Mouse (Mus musculus) stomach, embryonic 16.5 days (tissue): Measurements from ENCODE around the gene Abcc10. TPM values are rescaled to one million over a fixed set of nuclear protein-coding genes. Genes with fewer than 3 reads are reported as not detected.
A peak's percentile ranks its signal among the peaks of the same experiment; 100 is the strongest.

Experiments
- ATAC-seq: fragments of 200-750 bp; cut with Nextera tagmentation; 2 replicates; pipeline ENCODE4 v1.8.0; 2017; ENCODE audit warnings: moderate number of reproducible peaks, moderate TSS enrichment; ENCODE audit not compliant: insufficient read depth, low FRiP score
- H3K27ac ChIP-seq: fragments of 300-500 bp; sonication (generic); 2 replicates; pipeline ENCODE4 v1.5.1; 2014; ENCODE audit warnings: low read length
- H3K27me3 ChIP-seq: fragments of 300-500 bp; sonication (generic); 2 replicates; pipeline ENCODE4 v1.6.1; 2014; ENCODE audit warnings: low read length, control low read depth, mixed read lengths; ENCODE audit not compliant: control insufficient read depth, insufficient read depth
- H3K36me3 ChIP-seq: fragments of 300-500 bp; sonication (generic); 2 replicates; pipeline ENCODE4 v1.6.1; 2014; ENCODE audit warnings: low read length; ENCODE audit not compliant: control insufficient read depth, insufficient read depth
- H3K4me1 ChIP-seq: fragments of 300-500 bp; sonication (generic); 2 replicates; pipeline ENCODE4 v1.6.1; 2014; ENCODE audit warnings: low read length, control low read depth, mixed read lengths; ENCODE audit not compliant: control insufficient read depth, insufficient read depth
- H3K4me2 ChIP-seq: fragments of 300-500 bp; sonication (generic); 2 replicates; pipeline ENCODE4 v1.6.1; 2014; ENCODE audit warnings: low read depth, low read length, mixed read lengths
- H3K4me3 ChIP-seq: fragments of 300-500 bp; sonication (generic); replicated peaks from 2 replicates; pipeline ENCODE4 v1.5.1; 2014; ENCODE audit warnings: mild to moderate bottlenecking, low read length
- H3K9ac ChIP-seq: fragments of 300-500 bp; sonication (generic); 2 replicates; pipeline ENCODE4 v1.6.1; 2014; ENCODE audit warnings: low read length
- H3K9me3 ChIP-seq: fragments of 300-500 bp; sonication (generic); replicated peaks from 2 replicates; pipeline ENCODE4 v1.6.1; 2016; ENCODE audit warnings: low read length, control low read depth; ENCODE audit not compliant: control insufficient read depth
- WGBS: fragments of 180-500 bp; shearing (Covaris S2); extraction: QIAGEN DNeasy Blood & Tissue Kit; methylation state at CpG from one replicate; pipeline ENCODE4 v1.1.7; 2014; 5-methylcytosine and 5-hydroxymethylcytosine counted together
- polyA plus RNA-seq: library from polyadenylated mRNA; unstranded; fragments of >200 nt; fragmentation: Nextera tagmentation; extraction: Ambion mirVana; gene quantifications from 2 replicates; pipeline ENCODE4 v1.2.1, GENCODE M21; 2015

Abcc10 gene
- polyA plus RNA-seq, 1 experiment from 2014 or later: 6.6 TPM

DNA sequence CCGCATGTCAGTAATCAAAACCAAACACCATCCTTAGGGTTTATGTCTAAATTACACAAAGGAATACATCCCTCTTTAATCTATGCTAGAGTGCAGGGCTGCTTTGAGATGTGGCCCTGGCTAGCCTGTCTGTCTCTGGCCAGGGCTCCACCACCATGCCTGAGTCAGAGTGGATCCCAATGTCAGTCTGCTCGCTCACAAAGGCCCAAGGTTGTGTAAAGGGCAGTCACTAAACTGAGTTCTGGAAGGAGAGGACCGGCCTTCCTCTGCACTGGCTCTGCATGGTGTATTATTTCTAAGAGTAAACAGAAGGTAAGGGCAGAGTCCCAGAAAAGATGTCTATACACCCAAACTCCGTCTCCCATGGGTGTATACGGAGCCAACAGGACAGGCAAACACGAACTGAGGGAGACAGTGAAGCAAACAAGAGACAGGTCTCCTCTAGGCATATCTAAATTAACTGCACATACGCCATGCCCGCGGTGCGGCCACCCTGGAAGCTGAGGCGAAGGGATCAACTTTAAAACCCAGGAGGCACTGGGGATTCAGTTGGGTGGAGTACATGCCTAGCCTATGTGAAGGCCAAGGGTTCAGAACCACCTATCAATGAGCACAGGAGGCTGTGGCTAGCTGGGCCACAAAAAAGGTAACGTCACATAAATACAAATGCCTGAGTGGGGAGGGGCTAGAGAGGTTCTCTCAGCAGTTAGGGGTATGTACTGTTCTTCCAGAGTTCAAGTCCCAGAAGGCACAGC, 50.0 kb downstream of the Abcc10 start:
- 84% methylated on average over 12 of the region's 12 CpGs for WGBS
- Histone ChIP-seq H3K36me3 (peaks cover 4% of the 10 kb centered on the region; the same call in 1 of the 2 replicates), H3K9ac (no peak overlapping the region), H3K4me3 (no peak overlapping the region), H3K4me2 (no peak overlapping the region), H3K27me3 (no peaks in the 10 kb centered on the region), H3K27ac (peak overlapping the region; percentile 28), H3K4me1 (peaks cover 15% of the 10 kb centered on the region), H3K9me3 (no peaks in the 10 kb centered on the region)
- no peak for ATAC-seq

DNA sequence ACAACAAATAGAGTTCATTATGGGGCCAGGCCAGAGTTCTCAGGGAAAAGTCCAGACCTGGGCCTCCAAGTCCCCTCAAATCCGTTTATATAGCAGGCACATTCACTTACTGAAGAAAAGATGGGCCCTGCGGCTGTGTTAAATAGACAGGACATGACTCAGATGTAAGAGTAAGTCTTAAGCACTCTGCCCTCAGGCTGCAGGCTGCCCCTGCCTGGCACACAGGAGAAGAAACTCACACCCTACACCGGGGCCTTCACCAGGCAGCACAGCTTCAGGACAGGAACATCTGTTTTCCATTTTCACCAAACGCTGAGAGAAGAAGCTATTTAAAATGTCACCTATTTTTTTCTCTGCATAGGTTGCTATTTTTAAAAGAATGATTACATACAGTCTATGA, 50.6 kb downstream of the Abcc10 start:
- ATAC-seq: no peak
- Histone ChIP-seq H3K27ac (peak overlapping the region; percentile 9; the same call in 1 of the 2 replicates), H3K9me3 (no peaks in the 10 kb centered on the region), H3K4me1 (peaks cover 13% of the 10 kb centered on the region), H3K9ac (no peak overlapping the region), H3K4me3 (no peak overlapping the region), H3K27me3 (no peaks in the 10 kb centered on the region), H3K36me3 (peaks cover 4% of the 10 kb centered on the region; the same call in 1 of the 2 replicates), H3K4me2 (no peak overlapping the region)
- WGBS: 60% methylated on average over 4 of the region's 4 CpGs

DNA sequence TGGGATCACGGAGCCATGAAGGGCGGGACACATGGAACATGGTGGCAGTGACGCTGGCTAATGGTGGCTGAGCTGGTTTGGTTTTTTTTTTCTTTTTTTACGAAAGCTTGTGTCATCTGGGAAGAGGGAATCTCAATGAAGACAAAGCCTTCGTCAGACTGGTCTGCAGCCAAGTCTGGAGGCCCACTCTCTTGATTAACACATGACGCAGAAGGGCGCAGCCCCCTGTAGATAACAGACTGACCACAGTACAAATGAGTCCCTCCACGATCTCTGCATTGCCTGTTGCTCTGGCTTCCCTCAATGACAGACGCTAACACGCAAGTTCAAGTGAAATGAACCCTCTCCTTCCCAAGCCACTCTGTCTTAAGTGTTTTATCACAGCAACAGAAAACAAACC, 52.6 kb downstream of the Abcc10 start:
- Histone ChIP-seq H3K36me3 (peaks cover 4% of the 10 kb centered on the region; the same call in 1 of the 2 replicates), H3K27ac (no peak overlapping the region), H3K9me3 (no peaks in the 10 kb centered on the region), H3K4me3 (no peak overlapping the region), H3K9ac (no peak overlapping the region), H3K27me3 (no peaks in the 10 kb centered on the region), H3K4me2 (no peak overlapping the region), H3K4me1 (no peaks in the 10 kb centered on the region; the same call in none of the 2 replicates)
- ATAC-seq: no peak
- WGBS: 84% methylated on average over 10 of the region's 10 CpGs

DNA sequence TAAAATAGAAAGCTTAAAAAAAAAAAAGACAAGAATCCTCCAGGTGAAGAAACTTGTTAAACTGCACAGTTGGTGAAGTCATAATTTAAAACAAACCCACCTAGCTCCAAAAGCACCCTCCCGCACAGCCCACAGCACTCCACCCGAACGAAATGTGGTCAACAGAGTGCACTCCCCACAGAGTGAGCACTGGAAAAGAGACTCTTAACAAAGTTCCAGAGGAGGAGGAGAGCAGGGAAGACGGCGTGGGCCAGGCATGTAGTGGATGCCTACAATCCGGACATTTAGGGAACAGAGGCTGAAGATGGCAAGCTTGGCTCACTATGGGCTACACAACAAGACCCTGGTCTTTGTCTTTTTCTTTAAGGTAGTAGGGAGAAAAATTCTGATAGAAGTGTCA, 53.1 kb downstream of the Abcc10 start:
- H3K4me2 ChIP-seq: no peak overlapping the region
- H3K4me1 ChIP-seq: peaks cover 4% of the 10 kb centered on the region
- peaks cover 4% of the 10 kb centered on the region; the same call in 1 of the 2 replicates for H3K36me3 ChIP-seq
- 85% methylated on average over 6 of the region's 6 CpGs for WGBS
- H3K27ac ChIP-seq: no peak overlapping the region
- no peak overlapping the region for H3K4me3 ChIP-seq
- ATAC-seq: no peak
- no peaks in the 10 kb centered on the region for H3K9me3 ChIP-seq
- no peak overlapping the region for H3K9ac ChIP-seq
- H3K27me3 ChIP-seq: no peaks in the 10 kb centered on the region

DNA sequence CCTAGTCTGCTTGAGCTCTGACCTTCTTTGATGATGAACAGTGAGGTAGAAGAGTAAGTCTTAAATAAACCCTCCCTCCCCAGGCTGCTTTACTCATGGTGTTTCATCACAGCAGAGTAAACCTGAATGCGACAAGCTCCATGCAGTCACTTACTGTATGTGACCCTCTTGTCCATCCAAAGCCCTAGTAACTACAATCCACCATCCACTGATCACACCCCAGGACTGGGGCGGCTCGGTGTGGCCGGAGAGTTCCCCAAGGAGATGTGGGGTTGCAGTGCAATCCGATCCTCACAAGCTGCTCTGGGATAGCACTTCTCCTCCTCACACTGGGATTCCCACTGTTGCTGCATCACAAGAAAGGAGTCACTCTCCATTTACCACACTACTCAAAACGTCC, 53.7 kb downstream of the Abcc10 start:
- no peaks in the 10 kb centered on the region for H3K9me3 ChIP-seq
- no peak overlapping the region for H3K4me3 ChIP-seq
- peaks cover 4% of the 10 kb centered on the region; the same call in 1 of the 2 replicates for H3K36me3 ChIP-seq
- peak overlapping the region; percentile 21; the same call in 1 of the 2 replicates for H3K27ac ChIP-seq
- H3K9ac ChIP-seq: no peak overlapping the region
- H3K4me1 ChIP-seq: peaks cover 8% of the 10 kb centered on the region
- H3K27me3 ChIP-seq: no peaks in the 10 kb centered on the region
- ATAC-seq: no peak
- WGBS: 71% methylated on average over 6 of the region's 6 CpGs
- no peak overlapping the region for H3K4me2 ChIP-seq

DNA sequence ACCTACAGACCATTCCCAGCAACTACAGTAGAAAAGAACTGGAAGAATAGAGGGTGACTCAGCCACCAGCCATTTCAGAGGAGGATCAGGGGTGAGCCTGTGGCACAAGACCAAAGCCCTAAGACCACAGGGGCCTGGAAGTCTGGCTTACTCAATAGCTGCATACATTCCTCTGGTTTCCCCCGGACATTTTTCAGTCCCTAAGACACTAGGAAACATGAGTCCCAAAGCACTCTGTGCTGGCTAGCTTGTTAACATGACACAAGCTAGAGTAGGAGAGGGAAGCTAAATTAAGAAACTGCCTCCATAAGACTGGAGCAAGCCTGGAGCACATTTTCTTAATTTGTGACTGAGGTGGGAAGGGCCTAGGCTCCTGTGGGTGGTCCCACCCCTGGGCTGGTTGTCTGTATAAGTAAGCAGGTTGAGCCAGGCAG, 54.3 kb downstream of the Abcc10 start:
- Histone ChIP-seq H3K36me3 (no peaks in the 10 kb centered on the region), H3K9ac (no peak overlapping the region), H3K27ac (peak overlapping the region; percentile 21; the same call in 1 of the 2 replicates), H3K27me3 (no peaks in the 10 kb centered on the region), H3K4me3 (no peak overlapping the region), H3K4me2 (no peak overlapping the region), H3K9me3 (no peaks in the 10 kb centered on the region), H3K4me1 (peaks cover 11% of the 10 kb centered on the region)
- 81% methylated on average over 1 of the region's 1 CpGs for WGBS
- ATAC-seq: no peak

DNA sequence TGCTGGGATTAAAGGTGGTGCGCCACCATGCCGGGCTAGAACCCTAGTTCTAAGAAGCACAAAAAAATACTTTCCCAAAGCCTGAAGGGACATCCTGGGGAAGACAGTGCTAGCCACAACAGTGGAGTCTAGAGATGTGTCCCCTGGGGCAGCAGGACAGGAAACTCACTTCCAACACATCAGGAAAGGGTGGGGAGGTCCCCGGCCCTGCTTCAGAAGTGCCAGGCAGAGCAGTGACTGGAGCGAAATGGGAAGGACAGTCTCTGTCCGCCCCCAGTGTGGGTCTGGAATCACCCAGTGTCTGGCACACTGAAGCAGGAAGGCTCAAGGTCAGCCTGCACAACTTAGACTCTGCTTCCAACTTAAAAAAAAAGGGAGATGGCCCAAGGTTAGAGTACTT, 55.5 kb downstream of the Abcc10 start:
- Histone ChIP-seq H3K27ac (no peak overlapping the region), H3K4me1 (peaks cover 11% of the 10 kb centered on the region), H3K9me3 (no peaks in the 10 kb centered on the region), H3K27me3 (no peaks in the 10 kb centered on the region), H3K9ac (no peak overlapping the region), H3K36me3 (no peaks in the 10 kb centered on the region), H3K4me2 (no peak overlapping the region), H3K4me3 (no peak overlapping the region)
- 86% methylated on average over 5 of the region's 5 CpGs for WGBS
- no peak for ATAC-seq

DNA sequence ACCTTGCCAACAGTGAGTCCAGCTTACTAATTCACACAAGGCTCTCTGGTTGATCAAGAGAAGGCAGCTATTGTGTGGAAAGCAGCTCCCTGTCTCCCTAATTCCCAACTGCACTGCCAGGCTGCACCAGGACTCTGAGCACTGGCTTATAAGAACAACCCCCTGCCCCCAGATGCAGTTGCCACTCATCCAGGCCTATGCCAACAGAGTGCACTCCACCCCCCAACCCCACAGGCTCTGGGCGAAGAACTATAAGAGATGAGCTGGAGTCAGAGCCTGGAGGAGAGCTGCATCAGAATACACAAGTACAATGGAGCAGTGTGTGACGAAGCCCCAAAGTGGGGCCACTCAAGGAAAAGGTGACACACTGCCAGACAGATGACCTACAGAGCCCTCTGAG, 56.1 kb downstream of the Abcc10 start:
- peaks cover 16% of the 10 kb centered on the region for H3K4me1 ChIP-seq
- no peak overlapping the region for H3K4me2 ChIP-seq
- ATAC-seq: no peak
- H3K27ac ChIP-seq: no peak overlapping the region
- no peaks in the 10 kb centered on the region for H3K9me3 ChIP-seq
- H3K27me3 ChIP-seq: no peaks in the 10 kb centered on the region
- no peak overlapping the region for H3K9ac ChIP-seq
- H3K4me3 ChIP-seq: no peak overlapping the region
- WGBS: 98% methylated on average over 2 of the region's 2 CpGs
- H3K36me3 ChIP-seq: no peaks in the 10 kb centered on the region

DNA sequence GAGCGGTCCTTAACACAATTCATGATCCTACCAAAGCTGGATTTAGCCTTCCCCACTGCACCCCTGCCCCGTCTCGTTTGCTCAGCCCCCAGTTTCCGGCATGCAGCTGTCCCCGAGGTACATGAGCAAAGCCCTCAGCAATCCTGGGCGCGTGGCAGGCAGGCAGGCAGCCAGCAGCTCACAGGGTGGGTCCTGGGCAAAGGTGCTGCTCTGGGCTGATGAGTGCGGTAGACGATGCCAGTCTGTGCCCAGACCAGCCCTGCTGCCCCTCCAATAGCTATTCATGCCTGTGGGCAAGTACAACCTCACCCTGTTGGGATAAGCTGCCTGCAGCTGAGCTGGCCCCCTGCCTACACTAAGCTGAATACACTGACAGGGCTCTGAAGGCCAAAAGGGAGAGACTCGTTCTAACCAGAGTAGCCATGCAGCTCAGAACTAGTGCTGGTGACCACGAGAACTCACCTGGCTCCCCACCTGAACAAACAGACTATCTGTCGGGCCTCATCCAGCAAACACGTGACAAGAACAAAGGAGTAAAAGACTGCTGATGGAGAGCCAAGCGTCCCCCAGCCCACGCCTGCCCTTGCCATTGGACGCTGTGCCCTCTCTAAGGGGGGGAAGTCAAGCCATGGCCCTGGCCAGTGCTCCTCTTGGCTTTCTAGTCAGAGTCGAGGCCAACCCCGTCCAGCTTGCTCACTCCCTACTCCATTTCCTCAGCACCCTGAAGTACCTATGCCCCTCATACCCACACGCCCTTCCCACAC, 58.2 kb downstream of the Abcc10 start:
- Histone ChIP-seq H3K27me3 (no peaks in the 10 kb centered on the region), H3K4me3 (no peak overlapping the region), H3K9ac (0 out of 2 replicates have a peak overlapping the region, but pooled peaks have one; percentile 11), H3K9me3 (no peaks in the 10 kb centered on the region), H3K4me2 (no peak overlapping the region), H3K4me1 (peaks cover 27% of the 10 kb centered on the region), H3K27ac (peak overlapping the region; percentile 36), H3K36me3 (no peaks in the 10 kb centered on the region)
- WGBS: 66% methylated on average over 19 of the region's 19 CpGs
- no peak for ATAC-seq
